Mouse (Mus musculus): ENCODE data around the gene 1700030K09Rik.

Gene 1700030K09Rik

DNA sequence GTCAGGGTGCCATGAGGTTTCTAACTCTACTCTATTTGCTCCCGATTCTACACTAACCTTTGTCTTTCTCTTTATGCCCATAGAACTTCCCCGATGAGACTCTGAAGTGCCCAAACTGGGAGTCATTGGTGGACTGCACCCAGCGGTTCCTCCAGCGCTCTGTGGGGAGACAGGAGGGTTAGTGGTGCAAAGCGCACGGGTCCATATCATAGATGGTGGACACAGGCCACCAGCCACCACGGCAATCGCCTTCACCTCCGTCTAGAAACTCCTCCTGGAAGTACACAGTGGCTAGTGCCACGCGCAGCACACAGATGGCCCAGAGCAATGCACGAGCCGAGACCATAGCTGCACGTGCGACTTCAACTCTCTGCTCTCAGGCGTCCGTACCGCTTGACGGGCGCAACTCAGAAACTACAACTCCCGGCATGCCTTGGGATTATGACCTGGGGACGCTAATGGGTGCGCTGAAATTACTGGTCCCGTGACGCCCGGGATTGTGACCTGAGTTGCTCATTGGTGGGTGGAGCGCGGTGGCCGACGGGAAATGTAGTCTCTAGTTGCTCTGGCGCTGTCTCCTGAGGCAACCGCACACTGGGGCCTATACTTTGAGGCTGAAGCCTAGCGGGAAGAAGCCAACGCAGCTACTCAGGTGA is at the start of gene 1700030K09Rik, which contains the start of gene Calr3:
Gene 1700030K09Rik (plus strand): TSS at position 543 of the 656 bp plus-strand sequence.
Gene Calr3 (minus strand): TSS at position 533 of the 656 bp plus-strand sequence.
- peak; percentile 98 for DNase-seq

DNA sequence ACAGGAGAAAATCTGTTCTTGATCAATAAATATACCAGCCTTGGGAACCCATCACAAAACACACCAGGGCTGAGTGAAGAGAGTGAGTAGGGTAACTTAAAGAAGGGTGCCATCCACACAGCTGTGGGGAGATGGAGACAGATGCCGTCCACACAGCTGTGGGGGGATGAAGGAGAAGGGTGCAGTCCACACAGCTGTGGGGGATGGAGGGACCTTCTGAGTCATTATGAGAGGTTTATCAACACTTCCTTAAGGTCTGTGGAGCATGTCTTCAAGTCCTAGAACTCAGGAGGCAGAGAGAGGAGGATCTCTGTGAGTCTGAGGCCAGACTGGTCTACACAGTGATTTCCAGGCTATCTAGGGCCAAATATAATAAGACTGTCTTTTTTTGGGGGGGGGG is 42.3 kb upstream of the 1700030K09Rik start:
- DNase-seq = no peak

DNA sequence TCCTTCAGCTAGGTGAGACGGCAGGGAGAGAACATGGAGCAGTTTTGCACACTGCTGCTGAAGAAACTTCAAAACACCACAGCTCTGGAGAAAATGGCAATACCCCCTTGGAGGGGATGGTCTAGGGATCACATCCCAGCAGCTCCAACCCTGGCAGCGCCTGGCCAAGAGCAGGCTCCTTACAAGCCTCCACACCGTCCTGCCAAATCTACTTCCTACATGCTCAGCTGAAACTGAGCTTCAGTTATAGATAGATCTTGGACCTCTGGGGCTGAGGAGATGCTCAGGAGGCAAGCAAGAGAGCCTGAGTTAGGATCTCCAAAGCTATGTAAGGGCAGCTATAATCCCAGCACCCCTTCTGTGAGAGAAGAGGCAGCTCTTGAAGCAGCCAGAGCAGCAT is 40.7 kb upstream of the 1700030K09Rik start:
- DNase-seq = no peak

DNA sequence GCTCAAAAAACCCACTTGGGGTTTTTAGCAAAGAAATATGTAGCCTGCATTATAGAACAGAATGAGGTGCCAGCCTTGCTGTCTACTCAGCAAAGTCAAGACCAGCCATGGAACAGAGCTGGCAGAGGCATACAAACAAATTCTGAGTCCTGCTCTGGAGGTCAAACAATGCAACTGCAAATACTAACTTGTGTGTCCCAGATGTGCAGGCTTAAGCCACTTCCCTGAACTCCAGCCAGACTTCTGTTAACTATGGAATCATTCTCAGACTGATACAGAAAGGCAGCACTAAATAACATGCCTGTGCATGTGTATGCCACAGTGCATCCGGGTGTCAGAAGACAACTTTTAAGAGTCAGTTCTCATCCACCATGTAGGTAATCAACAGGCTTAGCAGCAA is 35.8 kb upstream of the 1700030K09Rik start:
- DNase-seq = no peak

DNA sequence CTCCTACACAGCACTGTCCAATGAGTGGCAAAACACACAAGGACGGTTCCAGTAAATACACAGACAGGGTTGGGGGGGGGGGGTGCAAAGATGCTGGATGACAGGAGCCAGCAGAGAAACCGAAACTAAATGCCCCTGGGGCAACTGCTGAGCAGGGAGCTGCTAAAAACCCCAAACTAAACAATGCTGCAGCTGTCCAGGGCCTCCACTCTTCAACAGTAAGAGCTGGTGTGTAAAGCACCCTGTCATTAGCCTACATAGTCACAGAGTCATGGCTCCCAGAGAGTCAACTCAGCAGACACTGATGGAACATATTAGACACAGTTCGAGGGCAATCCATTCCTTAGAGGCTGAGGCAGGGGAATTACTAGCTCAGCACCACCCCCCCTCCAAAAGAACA is 34.2 kb upstream of the 1700030K09Rik start:
- no peak for DNase-seq

DNA sequence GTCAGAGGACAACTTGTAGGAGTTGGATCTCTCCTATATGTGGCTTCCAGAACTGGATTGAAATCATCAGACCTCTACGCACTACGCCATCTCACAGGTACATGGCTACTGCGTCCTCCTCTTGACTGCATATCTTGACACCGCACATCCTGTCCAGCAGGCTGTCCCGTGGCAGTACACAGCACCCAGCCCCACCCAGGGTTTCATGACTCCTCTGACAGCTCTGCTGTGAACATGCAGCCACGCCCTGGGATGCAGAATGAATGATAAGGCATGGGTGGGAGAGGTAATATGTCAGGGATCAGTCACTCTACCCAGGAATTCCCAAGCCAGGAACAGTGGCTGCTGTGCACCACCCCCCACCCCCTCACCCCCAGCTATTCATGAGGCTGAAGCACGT is 29.8 kb upstream of the 1700030K09Rik start:
- DNase-seq = no peak

DNA sequence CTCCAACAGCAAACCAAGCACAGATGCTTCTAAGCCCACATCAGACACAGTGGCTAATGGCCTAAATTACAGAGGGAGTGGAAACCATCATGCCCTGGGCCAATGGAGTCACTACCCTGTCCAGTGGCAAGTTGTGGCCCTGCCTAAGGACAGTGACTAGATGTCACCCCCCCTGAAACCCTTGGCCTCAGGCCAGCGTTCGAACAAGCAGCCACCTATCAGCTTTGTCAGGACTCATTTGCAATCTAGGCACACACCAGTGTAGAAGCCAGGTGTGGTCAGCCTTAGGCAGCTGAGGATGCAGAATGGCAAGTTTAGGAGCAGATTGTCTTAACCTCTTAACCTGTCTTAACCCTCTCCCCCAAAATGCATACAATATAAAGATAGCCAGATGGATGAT is 28.4 kb upstream of the 1700030K09Rik start:
- no peak for DNase-seq

DNA sequence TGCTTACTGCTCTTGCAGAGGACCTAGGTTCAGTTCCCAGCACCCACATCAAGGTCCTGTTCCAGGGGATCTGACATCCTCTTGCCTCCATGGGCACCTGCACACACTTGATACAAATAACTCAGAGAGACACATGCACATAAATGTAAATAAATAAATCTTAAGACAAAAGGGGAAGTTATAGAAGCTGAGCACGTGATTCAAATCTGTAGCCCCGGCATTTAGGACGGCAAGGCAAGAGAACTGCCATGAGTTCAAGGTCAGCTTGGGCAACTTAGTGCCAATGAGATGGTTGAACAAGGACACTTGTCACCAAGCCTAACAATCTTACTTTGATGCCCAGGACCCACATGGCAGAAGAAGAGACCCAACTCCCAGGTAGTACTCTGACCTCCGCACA is 25.6 kb upstream of the 1700030K09Rik start:
- DNase-seq = no peak

DNA sequence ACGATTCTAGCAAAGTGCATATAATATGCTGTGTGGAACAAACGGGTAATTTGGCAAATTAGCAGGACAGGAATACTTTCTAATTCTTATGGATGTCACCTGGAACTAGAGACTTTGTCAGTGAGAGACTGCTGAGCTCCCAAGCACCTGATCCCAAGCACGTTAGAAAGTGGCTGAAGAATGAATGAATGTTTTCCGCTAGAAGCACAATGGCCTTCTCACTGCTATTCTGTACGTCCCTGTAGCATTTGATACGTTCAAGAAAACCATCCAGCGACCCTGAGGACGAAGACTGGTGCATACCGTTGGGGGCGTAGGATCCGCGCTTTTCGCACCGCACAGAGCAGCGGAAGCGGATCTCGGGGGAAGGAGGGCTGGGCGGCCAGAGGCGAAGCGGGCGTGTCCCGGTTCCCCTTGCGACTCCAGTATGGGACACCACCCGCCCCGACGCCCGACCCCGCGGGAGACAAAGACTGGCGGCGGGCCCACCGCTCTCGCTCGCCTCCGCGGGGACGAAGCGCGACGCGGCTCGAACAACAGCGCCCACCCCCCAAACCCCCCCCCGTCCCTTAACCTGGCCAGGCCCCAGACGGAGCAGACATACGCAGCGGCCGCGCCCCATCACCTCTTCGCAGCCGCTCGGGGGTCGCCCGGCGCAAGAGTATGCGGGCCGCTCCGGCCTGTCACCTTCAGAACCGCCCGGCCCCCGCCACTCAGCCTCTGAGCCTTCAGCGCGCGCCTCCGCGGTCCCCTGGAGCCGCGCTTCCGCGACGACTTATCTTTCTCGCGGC is 22.9 kb upstream of the 1700030K09Rik start:
- DNase-seq = peak; percentile 63

DNA sequence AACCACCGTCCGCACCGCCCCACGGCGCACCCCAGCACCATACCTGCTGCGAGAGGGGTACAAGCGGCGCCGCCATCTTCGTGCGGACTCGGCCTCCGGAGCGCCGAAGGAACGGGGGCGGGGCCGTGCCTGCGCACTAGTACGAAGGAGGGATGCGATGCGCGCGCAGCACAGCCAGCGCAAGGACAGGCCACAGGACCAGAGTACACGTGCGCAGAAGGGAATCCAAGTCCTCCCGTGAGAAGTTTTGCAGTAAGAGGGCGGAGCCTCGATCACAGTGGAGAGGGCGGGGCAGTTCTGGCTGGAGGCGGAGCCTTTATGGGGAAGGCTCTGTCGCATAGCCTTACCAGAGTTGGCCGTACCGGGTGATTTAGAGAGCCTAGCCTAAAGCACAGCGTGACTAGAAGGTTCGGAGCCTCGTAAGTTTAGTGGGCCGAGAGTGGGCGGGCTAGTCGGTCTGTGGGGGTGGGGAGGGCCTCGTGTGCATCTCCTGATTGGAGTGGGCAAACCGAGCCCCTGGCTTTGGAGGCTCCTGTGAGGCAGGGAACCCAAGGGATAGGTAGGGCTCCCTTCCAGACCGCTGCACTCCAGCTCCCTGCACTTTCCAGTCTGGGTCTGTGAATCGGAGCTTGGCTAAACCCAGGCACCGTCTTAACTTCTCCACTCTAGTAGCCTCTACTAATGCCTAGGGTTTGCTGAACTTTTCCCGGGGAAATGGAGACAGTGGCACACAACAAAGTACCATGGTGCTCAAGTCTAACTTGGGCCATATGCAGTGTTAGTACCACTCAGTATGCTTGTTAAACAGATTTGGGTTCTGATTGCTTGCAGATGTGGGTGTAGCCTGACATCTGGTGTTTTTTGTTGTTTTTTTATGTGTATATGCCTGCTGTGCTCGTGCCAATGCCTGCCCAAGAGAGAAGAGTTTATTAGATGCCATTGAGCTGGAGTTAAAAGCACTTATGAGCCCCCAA is 22.0 kb upstream of the 1700030K09Rik start, which contains the start of gene Eps15l1:
Gene Eps15l1 (minus strand): TSS at position 99 of the 974 bp plus-strand sequence.
- peak; percentile 99 for DNase-seq

DNA sequence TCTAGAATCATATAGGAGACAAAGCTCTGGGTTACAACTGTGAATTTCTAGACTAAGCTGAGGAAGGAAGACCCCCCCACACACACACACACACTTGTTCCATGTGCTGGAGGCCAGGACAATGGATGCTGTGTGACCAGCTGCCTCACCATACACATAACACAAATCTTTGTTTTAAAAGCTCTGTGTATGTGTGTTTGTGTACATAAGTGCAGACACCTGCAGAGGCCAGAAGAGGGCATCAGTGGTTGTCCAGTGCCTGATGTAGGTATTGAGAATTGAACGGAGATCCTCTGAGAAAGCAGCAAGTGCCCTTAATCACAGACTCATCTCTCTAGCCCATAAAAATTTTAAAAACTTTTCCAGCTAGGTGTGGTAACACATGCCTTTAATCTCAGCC is 20.8 kb upstream of the 1700030K09Rik start:
- DNase-seq = no peak

DNA sequence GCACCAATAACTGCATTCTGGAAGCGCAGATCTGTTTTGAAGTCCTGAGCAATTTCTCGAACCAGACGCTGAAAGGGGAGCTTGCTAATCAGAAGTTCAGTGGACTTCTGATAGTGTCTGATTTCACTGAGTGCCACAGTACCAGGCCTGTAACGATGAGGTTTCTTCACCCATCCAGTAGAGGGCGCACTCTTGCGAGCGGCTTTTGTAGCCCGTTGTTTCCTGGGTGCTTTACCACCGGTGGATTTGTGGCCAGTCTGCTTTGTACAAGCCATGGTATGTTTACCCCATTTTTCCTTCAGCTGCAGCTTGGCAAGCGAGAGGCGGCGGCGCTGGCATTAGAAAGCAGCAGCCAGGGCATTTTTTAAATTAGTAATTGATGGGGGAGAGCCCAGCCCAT is 14.0 kb upstream of the 1700030K09Rik start:
- peak; percentile 57 for DNase-seq

DNA sequence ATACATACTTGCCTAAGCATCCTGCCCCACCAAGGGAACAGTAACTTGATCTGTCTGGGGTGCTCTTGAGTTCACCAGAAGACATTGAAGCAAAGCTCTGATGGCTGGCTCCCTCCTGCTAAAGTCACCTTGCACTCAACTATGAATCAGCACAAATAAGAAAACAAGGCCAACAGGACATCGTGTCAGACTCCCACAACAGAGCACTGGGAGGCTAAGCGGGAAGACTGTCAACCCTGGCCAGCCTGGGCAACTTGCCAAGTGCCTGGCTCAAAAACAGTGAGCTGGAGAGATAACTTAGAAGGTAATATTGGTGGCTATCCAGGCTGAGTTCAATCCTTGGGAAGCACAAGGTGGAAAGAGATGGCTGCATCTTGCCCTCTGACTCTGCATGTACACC is 8.7 kb upstream of the 1700030K09Rik start:
- DNase-seq = no peak

DNA sequence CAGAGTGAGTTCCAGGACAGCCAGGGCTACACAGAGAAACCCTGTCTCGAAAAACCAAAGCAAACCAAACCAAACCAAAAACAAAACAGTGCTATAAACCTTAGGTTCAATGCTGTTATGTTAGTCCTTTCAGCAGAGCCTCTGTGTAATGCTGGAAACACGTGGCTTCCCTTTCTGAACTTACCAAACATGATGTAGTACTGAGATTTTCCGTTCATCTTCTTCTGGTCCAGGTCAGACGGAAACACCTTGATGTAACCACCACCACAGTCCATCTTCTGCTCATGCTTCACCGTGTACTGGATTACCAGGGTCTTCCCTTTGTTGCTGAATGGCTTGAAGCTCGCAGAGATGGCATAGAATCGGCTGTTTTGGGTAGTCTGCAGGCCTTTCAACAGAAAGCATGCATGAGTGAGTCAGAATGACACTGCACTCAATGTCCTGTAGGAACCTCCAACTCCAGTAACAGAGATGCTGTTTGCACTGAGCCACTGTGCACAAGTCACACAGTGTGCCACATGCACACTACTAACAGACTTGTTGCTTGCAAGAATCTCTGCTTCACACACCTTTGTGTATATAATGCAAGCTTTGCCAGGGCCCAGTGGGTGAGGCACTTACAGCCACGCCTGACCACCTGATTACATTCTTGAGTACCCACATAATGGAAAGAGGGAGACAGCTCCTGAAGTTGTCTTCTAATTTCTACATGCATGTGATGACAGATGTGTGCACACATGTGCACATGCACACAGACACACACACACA is 5.2 kb upstream of the 1700030K09Rik start:
- no peak for DNase-seq

DNA sequence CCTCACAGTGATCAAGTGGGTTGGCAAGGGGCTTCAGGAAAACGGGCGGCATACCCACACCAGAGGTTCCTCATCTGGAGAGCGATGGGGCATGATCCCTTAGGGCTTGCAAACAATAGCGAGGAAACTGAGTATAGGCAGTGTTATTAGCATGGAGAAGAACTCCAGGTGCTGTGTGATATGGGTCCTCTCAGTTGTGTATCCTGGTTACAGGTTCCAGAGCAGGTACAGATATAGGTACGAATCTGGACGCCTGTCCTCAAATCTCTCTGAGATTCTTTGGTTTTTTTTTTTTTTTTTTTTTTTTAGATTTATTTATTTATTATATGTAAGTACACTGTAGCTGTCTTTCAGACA is 292 bp downstream of the 1700030K09Rik start:
- no peak for DNase-seq

DNA sequence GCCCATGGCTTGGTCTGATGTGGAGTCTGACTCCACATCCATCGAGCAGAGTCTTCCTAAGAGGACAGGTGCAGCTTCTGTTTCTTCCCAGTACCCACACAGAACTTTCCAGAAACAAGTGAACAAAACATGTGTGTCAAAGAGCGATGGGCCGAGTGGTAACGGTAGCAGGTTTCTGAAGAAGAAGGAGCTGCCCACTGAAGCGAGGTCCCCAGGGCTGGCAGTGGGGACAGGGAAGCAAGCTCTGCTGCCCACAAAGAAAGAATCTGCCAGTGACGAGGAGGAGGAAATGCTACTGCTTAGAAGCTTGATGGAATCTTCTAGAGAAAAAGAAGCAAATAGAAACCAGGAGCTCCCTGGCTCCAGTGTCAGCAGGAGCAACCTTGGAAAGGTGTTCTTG is 1.4 kb downstream of the 1700030K09Rik start:
- DNase-seq = no peak

DNA sequence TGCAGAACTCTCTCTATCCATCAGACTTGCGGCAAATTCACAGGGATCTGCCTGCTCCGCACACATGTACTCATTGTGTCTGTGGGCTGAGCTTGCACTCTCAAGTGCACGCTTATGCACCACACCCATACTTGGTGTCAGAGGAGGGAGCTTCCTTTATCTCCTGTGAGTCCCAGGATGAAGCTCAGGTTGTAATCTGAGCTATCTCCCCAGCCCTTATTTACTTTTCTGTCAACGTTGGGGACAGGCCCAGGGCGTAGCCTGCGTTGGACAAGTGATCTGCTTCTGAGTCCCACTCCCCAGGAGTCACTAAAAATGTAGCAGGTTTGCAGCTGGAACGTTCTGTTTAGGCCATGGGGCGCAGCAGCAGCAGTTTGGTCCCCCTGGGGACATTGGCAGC is 7.8 kb downstream of the 1700030K09Rik start:
- DNase-seq = no peak

DNA sequence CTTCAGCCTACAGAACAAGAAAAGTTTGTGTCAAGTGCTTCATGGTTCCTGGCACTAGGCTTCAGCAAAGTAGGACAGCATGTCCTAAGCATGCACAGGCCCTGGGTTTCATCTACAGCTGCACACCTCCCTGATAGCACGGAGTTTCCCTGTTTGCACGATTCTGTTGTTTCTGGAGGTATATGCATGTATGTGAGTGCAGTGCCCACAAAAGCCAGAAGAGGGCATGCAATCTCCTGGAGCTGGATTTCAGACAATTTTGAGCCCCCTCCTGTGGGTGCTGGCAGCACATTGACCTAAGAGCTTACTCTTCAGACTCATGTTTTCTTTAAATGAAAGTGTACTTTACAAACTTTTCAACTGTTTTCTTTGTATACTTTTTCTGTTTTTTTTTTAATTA is 10.2 kb downstream of the 1700030K09Rik start:
- no peak for DNase-seq

DNA sequence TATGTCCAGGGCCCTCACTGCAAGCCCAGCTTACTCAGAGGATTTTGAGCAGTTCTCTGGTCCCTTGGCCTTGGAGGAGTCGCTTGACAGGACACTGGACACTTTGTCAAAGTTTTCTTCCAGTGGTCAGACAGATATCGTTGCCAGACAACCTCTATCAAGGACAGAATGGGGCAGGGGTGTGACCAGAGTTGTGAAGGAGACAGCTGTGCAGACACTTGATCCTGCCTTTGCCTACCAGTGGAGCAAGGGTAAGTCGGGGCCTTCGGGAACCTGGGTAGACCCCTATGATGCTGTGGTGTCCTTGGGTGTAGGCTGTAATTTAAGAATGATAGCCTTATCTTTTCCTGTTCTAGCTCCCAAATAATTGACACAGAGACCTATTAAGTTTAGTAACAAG is 11.6 kb downstream of the 1700030K09Rik start:
- DNase-seq = no peak

DNA sequence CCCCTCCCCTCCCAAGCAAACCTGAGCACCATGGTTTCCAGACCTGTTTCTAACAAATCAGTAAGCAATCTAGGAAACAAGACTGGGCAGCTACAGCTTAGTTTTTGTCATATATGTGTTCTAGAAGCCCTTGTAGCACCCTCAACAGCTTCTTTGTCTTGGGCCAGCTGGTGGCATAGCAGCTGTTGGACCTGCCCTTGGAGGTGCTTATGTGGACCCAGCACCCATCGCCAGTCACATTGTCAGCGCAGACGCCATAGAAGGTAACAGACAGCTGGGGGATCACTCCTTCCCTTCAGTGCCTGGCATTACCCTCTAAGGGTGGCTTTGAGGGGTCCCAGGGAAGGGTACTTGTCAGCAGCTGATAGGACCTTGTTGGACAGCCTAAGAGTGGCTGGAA is 14.1 kb downstream of the 1700030K09Rik start:
- DNase-seq = no peak

DNA sequence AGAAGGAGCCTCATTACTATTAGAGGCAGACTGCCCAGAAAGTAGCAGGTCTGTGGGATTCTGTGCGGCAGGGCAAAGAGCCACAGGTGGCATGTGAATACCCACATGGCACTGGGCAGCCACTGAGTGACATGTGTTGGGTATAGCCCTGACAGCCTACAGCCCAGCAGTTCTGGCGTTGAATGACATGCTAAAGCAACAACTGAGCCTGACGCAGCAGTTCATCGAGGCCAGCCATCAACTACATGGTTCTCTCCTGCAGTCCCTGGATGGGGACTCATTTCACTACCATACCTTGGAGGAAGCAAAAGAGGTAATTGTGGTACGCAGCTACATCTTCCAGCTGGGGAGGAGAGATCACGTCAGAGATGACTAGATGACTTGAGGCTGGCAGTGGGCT is 14.8 kb downstream of the 1700030K09Rik start:
- no peak for DNase-seq

DNA sequence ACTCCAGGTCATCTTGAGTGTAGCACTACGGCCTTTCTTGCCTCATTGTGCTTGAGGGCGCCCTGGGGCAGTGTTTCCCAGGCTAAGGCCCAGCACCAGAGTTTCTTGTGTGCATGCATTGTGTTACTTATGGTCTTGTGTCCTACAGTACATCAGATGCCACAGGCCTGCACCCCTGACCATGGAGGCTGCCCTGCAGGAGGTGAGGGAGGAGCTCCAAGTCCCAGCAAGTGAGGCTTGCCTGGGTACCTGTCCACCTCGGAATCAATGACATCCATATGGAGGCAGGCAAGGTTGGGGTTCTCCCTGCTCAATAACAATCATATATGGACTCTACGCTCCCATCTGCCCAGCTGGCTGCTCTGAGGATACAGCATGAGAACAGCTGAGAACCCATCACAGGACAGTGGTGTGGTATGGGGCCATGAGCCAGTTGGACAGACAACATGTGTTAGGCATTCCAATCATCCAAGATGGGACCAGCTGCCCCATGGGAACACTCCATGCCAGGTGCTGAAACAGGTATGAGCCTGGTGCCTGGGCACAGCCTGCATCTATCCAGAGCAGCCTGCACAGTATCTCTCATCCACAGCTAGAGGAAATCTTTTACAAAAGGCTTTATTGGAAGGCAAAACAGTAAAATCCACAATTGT is 16.3 kb downstream of the 1700030K09Rik start:
- DNase-seq = no peak

Measured in thymus, postnatal 25 days (tissue).